Mouse (Mus musculus) MEL (cell line): ENCODE data around the gene Abcg2.

Experiments used
- CHD2 ChIP-seq: IDR thresholded peaks from 2 replicates; pipeline ENCODE4 v1.6.1; 2011; ENCODE audit warnings: low read length, improper control_type of control experiment
- CTCF ChIP-seq, 3 experiments: IDR thresholded peaks in 2 of 3; conservative IDR thresholded peaks in 1 of 3; 2 replicates each; pipeline ENCODE4 v1.5.1; 2011 to 2012; ENCODE audit warnings: low read length in 3 of 3, low read depth in 2 of 3, mild to moderate bottlenecking in 2 of 3, improper control_type of control experiment in 1 of 3, inconsistent platforms in 1 of 3, mixed read lengths in 1 of 3, moderate library complexity in 1 of 3; ENCODE audit not compliant: control insufficient read depth in 1 of 3, insufficient read depth in 1 of 3, poor library complexity in 1 of 3, severe bottlenecking in 1 of 3
- E2F4 ChIP-seq: IDR thresholded peaks from 2 replicates; pipeline ENCODE4 v1.6.1; 2011; ENCODE audit warnings: low read depth, low read length, improper control_type of control experiment, borderline replicate concordance
- EP300 ChIP-seq, 2 experiments: IDR thresholded peaks; 2 replicates each; pipeline ENCODE4 v1.6.1; 2011; ENCODE audit warnings: improper control_type of control experiment in 2 of 2, low read length in 2 of 2, low read depth in 1 of 2, mild to moderate bottlenecking in 1 of 2
- ETS1 ChIP-seq: IDR thresholded peaks from 2 replicates; pipeline ENCODE4 v1.6.1; 2012; ENCODE audit warnings: low read depth, mild to moderate bottlenecking, inconsistent platforms, low read length, improper control_type of control experiment, moderate library complexity
- HCFC1 ChIP-seq: IDR thresholded peaks from 2 replicates; pipeline ENCODE4 v1.6.1; 2012; ENCODE audit warnings: low read depth, mild to moderate bottlenecking, inconsistent platforms, low read length, improper control_type of control experiment, moderate library complexity
- JUND ChIP-seq: IDR thresholded peaks from 2 replicates; pipeline ENCODE4 v1.6.1; 2011; ENCODE audit warnings: low read depth, mild to moderate bottlenecking, improper control_type of control experiment, low read length
- MAZ ChIP-seq: IDR thresholded peaks from 2 replicates; pipeline ENCODE4 v1.6.1; 2012; ENCODE audit warnings: low read depth, mild to moderate bottlenecking, inconsistent platforms, low read length, improper control_type of control experiment
- MYC ChIP-seq: IDR thresholded peaks from 2 replicates; pipeline ENCODE4 v1.6.1; 2011; ENCODE audit warnings: low read depth, mild to moderate bottlenecking, low read length, improper control_type of control experiment, moderate library complexity
- POLR2A ChIP-seq, 2 experiments: IDR thresholded peaks; 2 replicates each; pipeline ENCODE4 v1.6.1; 2011 to 2012; ENCODE audit warnings: low read length in 2 of 2, mild to moderate bottlenecking in 2 of 2, control low read depth in 1 of 2, improper control_type of control experiment in 1 of 2, low read depth in 1 of 2, moderate library complexity in 1 of 2; ENCODE audit not compliant: control insufficient read depth in 1 of 2, insufficient read depth in 1 of 2, poor library complexity in 1 of 2
- SMC3 ChIP-seq: IDR thresholded peaks from 2 replicates; pipeline ENCODE4 v1.6.1; 2011; ENCODE audit warnings: low read depth, low read length, improper control_type of control experiment
- UBTF ChIP-seq: IDR thresholded peaks from 2 replicates; pipeline ENCODE4 v1.6.1; 2012; ENCODE audit warnings: low read depth, mild to moderate bottlenecking, inconsistent platforms, low read length, improper control_type of control experiment, moderate library complexity, borderline replicate concordance; ENCODE audit not compliant: insufficient read depth
- USF1 ChIP-seq: IDR thresholded peaks from 2 replicates; pipeline ENCODE4 v1.6.1; 2014; ENCODE audit warnings: low read depth, mild to moderate bottlenecking, inconsistent platforms, low read length, improper control_type of control experiment, moderate library complexity
- ZC3H11A ChIP-seq: IDR thresholded peaks from 2 replicates; pipeline ENCODE4 v1.6.1; 2012; ENCODE audit warnings: low read depth, mild to moderate bottlenecking, inconsistent platforms, low read length, improper control_type of control experiment

DNA sequence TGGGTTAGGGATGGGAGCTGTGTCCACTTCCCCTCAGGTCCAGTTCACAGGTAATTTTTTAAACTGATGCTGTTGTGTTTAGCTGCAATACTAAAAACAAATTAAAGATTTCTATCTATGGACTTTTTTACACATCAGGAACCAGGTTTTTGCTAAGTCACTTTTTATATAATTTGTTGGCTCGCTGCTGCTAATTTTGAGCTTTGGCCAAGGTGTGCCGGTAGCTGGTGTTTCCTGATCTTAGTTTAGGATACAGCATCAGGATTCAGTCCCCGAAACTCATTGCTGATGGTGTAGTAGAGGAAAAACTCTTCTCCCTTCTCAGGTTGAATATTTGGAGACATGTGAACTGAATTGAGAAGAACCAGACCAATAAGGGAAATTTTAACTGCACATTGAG is 65.8 kb downstream of the Abcg2 start:
- TF ChIP-seq CTCF (IDR thresholded peaks at IDR 0.05 in 2 of 3, conservative IDR thresholded peaks at IDR 0.05 in 1 of 3; ENCODE audit: control insufficient read depth in 1 of 3, insufficient read depth in 1 of 3, low read depth in 2 of 3, low read length in 3 of 3, poor library complexity in 1 of 3, severe bottlenecking in 1 of 3) (no peak), POLR2A (IDR thresholded peaks at IDR 0.05; ENCODE audit: control insufficient read depth in 1 of 2, insufficient read depth in 1 of 2, low read depth in 1 of 2, low read length in 2 of 2, poor library complexity in 1 of 2) (no peak), UBTF (no peak), SMC3 (no peak), ZC3H11A (no peak), MYC (no peak), EP300 (IDR thresholded peaks at IDR 0.05; ENCODE audit: low read depth in 1 of 2, low read length in 2 of 2) (no peak), USF1 (no peak), HCFC1 (no peak), MAZ (no peak), JUND (no peak), CHD2 (no peak), ETS1 (no peak), E2F4 (no peak)
